Mouse (Mus musculus): ENCODE measurements around the gene Gm39566. TPM values are rescaled to one million over a fixed set of nuclear protein-coding genes. Genes with fewer than 3 reads are reported as not detected.
A peak's percentile ranks its signal among the peaks of the same experiment; 100 is the strongest.
"Not testable (repeated sequence)": the region's sequence is repeated elsewhere in the genome, so short reads cannot be mapped to it uniquely, and the experiment has no call there.

Gm39566 gene
- polyA plus RNA-seq (2015; fragmentation: Nextera tagmentation; extraction: Ambion mirVana) = not detected in 2 replicates

- no peak for DNase-seq (ENCODE audit: low spot score)
These were observed at the start of gene Gm39566 for GRCm38 (mm10) chr11:69815155-69815554. Gm39566 (minus strand) TSS chr11:69815298.

DNA sequence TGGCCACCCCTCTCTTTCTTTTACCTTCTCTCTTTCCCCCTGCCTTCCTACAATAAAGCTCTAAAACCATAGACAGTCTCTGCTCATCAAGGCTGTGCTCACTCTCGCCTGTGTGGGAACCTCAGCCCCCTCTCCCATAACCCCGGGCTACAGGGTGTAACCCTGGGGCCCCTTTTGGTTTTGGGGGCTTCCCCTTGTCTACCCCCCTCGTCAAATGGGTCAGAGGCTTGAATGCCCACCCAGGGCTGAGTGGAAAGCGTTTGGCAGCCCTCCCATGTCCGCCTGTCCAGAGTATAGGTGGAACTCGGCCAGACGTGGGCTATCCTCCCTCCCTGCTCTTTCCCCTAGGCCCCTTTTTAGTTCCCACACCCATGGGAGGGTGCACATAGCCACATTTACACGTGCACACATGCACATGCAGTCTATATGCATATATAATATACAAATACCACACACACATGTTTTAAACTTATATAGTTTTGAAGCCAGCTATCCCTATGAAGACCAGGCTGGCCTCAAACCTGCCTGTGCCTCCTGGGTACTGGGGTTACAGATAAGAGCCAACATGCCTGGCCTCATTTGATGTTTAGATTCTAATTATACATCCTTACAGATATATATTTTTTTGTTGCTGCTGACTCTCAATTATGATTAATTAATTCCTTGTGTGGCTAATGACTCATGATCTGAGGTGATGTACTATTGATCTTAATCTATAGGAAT, 49.2 kb upstream of the Gm39566 start:
- no peak for DNase-seq (ENCODE audit: low spot score)

DNA sequence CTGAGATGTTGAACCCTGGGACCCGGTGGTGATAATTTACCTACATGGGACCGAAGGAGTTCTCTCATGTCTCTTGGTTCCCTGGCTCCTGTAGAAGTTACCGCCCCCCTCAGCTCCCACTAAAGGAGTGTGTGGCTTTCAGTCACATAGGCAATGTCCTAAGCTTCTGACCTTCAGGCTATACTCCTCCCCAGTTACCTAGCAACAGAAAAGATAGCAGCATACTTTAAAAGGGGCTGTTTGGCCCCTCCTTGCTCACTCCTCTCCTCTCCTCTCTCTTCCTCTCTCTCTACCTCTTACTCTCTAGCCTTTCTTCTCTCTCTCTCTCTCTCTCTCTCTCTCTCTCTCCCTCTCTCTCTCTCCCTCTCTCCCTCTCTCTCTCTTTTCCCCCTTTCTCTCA, 48.6 kb upstream of the Gm39566 start:
- DNase-seq (ENCODE audit: low spot score) = not testable (repeated sequence)

DNA sequence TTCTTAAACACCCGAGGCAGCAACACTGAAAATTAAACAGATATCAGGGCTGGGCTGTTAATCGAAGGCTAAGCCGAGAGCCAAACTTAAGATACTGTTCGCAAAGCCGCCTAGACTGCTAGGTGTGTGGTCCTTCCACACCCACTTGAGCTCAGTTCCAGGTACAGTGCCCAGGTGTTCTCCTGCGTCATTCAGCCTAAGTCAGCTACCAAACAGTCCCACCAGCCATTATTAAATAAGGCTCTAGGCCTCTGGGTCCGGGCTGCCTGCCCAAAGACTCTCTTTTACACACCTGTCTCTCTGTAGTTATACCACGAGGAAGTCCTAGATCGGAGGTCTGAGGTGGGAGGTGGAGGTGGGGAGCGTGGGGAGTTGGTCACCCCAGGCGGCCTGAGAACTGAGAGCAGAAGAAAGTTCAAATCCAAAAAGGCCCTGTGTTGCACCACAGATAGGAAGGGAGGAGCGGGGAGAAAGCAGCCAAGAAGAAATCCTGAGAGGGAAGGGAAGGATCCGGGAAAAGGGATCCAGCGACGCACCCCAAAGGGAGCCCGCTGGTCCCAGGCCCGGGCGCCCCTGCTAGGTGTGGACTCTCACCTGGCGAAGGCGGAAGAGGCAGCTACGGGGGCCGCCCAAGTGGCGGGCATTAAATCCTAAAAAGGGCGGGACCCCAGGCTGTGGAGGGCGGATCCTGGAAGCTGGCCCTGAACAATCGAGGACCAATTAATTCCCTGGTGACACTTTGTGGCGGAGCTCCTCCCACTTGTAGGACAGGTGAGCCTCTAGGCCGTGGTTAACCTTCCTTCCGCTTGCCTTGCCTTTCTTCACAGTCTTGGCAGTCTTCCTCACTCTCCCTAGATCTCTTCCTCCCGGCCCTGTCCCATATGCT, 43.3 kb upstream of the Gm39566 start, which contains the start of gene Tnk1:
Gene Tnk1 (minus strand): TSS at position 618 of the 886 bp plus-strand sequence.
- DNase-seq (ENCODE audit: low spot score) = no peak

- DNase-seq (ENCODE audit: low spot score) = peak; percentile 48
These were observed 40.2 kb upstream of the Gm39566 start for GRCm38 (mm10) chr11:69855347-69855746.

DNA sequence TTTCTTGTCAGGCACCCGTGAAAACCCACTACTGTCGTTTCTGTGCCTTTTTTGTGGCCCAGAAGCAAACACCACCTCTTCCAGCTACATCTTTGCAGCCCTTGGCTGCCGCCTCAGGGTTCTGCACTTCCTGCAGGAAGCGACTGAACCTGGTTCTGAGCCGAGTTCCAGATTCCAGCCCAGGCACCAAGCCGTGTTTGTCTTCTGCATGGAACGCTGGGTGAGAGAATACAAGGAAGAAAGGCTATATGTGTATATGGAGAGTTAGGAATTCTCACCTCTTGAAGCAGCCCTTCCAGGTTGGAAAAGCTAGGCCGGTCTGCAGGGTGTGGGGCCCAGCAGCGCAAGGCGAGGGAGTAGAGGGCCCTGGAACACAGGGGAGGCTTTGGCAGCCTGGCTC, 39.6 kb upstream of the Gm39566 start:
- no peak for DNase-seq (ENCODE audit: low spot score)

- DNase-seq (ENCODE audit: low spot score) = no peak
These were observed 38.9 kb upstream of the Gm39566 start for GRCm38 (mm10) chr11:69853994-69854393.

DNA sequence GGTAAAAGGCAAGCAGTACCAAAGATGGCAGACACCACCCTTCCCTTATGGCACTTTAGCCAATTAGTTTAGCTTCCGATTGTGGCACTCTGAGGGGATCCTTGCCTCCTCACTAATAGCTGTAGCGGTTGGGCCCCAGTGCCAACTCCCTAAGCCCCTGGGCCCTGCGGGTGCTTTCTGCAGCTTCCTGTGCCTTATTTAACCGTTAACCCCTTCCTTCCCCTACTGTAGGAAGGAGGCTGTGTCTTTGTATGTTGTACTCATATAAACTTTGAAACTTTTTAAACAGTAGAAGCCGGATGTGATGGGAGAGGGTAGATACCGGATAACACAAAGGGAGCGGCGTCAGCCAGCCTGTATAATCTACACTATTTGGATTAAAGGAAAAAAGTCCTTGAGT, 35.7 kb upstream of the Gm39566 start:
- peak; percentile 65 for DNase-seq (ENCODE audit: low spot score)

GRCm38 (mm10) chr11:69849884-69850283, 34.8 kb upstream of the Gm39566 start:
- no peak for DNase-seq (ENCODE audit: low spot score)

DNA sequence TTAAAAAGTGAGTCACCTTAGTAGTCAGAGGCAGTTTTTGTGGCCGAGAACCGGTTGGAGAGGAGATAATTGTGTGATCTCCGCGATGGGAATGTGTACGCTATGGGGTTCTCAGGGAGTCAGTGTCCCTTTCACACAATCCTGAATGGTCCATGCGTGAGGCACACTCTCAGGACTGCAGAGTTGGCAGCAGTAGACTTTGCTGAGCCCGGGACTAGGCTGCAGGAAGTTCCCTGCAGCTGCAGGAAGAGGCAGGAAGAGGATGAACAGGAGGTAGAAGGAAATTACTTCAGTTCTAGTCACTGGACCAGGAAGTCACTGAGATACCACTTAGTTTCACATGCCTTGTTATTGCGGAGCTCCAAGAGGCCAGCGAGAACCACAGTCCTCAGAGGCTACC, 34.0 kb upstream of the Gm39566 start:
- no peak for DNase-seq (ENCODE audit: low spot score)

GRCm38 (mm10) chr11:69848021-69848420, 32.9 kb upstream of the Gm39566 start:
- no peak for DNase-seq (ENCODE audit: low spot score)

DNA sequence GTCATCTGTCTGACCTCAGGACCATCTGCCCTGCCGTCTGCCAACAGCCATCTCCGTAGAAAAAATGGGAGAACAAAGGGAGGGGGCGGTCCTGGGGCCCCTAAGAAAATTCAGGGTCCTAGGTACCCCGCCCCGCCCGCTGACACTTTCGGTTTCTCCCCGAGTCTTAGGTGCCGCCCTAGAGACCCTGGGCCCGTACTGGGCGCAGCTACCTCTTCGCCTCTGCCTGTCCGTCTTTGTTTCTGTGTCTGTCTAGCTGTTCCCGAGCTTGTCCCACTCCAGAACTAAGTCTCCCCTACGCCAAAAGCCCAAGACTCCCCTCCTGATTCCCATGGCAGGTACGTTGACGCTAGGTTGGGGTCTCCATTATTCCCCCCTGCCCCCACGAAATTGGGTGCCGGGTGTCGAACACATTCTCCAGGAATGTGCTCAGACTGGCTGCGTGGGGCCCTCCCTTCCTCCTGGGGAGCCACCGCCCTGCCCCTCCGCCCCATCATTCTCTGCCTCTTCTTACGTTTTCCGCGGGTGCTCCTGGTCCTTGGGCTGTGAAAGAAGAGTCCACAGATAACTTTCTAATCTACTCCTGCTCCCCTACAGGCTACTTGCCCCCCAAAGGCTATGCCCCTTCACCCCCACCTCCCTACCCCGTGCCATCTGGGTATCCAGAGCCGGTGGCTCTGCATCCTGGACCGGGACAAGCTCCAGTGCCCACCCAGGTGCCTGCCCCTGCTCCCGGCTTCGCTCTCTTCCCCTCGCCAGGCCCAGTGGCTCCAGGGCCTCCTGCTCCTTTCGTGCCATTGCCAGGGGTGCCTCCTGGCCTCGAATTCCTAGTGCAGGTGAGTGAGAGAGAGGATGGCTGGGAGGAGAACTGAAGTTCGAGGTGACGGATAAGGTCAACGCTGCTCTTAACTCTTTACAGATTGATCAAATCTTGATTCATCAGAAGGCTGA, 31.9 kb upstream of the Gm39566 start:
- DNase-seq (ENCODE audit: low spot score) = peak; percentile 83

DNA sequence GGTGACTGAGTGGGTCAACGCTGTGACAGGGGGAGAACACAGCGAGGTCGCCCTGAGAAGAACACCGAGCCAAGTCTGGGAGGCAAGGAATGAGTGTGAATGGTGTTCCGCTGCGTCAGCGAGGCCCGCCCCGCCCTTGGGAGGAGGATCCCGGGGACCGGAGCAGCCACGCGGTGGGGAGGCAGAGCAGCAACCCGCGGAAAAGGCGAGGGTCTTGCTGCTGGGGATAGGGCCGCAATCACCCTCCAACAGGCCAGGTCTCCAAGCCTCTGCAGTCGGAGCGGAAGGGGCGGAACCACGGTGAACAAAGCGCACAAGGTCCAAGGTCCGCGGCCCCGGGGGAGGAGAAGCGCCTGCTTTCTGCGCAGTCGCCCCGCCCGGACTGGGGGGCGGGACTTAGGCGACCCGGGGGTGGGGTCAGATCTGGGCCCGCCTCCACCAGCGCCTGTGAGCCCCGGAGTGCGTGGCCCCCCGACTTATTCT, 31.1 kb upstream of the Gm39566 start, which contains the start of gene Plscr3:
Gene Plscr3 (plus strand): TSS at position 179 of the 483 bp plus-strand sequence.
- DNase-seq (ENCODE audit: low spot score) = peak; percentile 91

GRCm38 (mm10) chr11:69838714-69839104, 23.6 kb upstream of the Gm39566 start:
- no peak for DNase-seq (ENCODE audit: low spot score)

- peak; percentile 96 for DNase-seq (ENCODE audit: low spot score)
These were observed 23.0 kb upstream of the Gm39566 start, which contains the start of gene Tmem256 for GRCm38 (mm10) chr11:69837952-69838713. Tmem256 (plus strand) TSS chr11:69838514.

DNA sequence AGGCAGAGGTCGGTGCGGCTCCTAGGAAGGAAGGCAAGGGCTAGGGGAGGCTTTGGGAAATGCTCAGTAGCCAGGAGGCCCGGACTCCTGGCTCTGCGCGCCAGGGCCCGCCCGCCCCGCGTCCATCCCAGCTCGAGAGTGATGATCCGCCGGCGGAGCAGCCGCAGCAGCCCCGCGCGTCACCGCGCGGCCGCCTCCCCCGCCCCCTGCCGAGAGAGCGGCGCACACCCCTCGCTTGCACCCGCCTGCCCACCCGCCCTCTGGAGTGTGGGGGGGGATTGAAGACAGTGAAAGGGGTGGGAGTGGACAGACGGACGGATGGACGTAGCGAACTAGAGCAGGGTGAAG, 22.5 kb upstream of the Gm39566 start, which contains the start of gene Nlgn2:
Gene Nlgn2 (minus strand): TSS at position 181 of the 348 bp plus-strand sequence.
- no peak for DNase-seq (ENCODE audit: low spot score)

DNA sequence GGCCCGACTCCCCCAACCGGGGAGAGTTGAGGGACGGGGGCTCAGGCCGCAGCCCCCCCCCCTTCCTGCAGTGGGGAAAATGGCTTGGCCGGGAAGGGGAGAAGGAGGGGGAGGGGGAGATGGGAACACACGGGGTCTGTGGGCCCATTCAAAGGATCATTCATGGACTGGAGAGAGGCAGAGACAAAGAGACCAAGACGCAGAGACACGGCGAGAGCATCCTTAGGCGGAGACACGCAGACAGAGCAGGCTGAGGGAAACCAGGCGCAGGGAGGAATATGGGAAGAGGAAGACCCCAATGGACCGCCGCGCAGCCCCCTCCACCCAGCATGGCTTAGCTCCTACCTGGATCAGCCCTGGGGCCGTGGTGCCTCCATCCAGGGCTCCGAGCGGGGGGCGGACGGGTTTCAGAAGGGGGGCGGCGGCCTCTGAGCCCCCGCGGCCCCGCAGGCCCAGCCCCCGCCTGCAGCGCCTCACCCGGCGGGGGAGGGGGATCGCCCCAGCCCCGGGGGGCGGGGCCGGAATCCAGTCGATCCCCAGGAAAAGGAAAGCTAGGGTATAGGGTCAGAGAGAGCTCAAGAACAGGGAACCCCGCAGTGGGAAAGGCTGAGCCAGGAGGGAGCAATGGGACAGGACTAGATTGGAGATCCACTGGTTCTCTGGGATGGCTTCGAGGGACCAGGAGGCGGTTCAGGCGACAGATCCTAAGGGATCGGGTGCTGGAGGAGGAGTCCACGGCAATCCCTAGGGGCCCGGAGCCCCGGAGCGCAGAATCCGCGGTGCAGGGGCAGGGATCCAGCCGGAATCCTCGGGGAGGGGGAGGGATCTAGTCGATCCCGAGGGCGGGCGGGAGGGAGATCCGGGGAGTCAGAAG, 21.8 kb upstream of the Gm39566 start:
- no peak for DNase-seq (ENCODE audit: low spot score)

DNA sequence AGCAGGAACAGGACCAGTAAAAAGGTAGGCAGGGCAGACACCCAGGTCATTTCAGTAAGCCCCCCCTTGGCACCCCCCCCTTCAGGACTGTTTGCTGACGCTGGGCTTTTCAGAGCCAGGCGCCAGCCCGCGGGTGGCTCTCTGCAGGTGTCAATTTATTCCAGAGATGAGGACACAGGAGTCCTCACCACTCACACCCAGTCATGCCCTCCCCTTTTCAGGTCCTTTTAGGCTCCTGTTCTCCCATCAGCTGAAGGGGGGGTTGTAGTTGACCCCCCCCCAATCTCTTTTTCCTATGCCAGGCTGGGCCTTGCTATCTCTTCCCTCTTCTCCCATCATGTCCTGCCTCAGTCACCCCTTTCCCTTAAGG, 20.9 kb upstream of the Gm39566 start:
- DNase-seq (ENCODE audit: low spot score) = no peak

GRCm38 (mm10) chr11:69835326-69835965, 20.3 kb upstream of the Gm39566 start:
- no peak for DNase-seq (ENCODE audit: low spot score)

Data from thymus, postnatal 0 days (tissue).